Mouse (Mus musculus): ENCODE measurements at regions not wholly inside any gene's neighbourhood (a gene's known extent, or its start where the extent isn't known, plus 50 kb on each side); places are given as distances from the start of the nearest gene placed in this dataset.

GRCm38 (mm10) chr8:42614077-42614476, 527.2 kb downstream of the Triml1 start:
- no peak for DNase-seq (ENCODE audit: inconsistent ontology term)

DNA sequence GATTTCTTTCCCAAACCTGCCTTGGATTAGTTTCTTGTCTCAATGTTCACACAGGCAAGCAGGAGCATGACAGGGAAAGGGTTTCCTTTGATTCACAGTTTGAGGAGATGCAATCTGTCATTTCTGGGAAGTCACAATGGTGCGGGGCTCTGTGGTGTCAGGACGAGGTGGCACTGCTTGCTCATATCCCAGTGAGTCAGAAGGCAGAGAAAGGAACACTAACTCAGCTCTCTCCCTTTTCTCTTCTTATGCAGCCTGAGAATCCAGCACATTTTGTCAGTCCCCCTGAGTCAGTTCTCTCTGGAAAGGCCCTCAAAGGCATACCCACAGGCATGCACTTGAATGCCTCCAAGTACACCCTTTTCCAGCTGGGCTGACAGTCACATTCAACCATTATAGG, 544.6 kb downstream of the Triml1 start:
- peak; percentile 81 for DNase-seq (ENCODE audit: inconsistent ontology term)
